ENCODE assay signal across 21 mouse cellular contexts in genomic region chr5:114949812-114950211, GRCm38 (mm10). TPM values are rescaled to one million over a fixed set of nuclear protein-coding genes. Genes with fewer than 3 reads are reported as not detected.
A peak's percentile ranks its signal among the peaks of the same experiment; 100 is the strongest.
DNase-seq lines count a peak whose midpoint lies in the region; ATAC-seq and TF ChIP-seq lines count a peak whose summit lies in the region.
"Had no signal": no experiment of that assay in that cellular context is flagged by ENCODE, and none has a peak within 500 bp of the region (broad histone marks: within the 10 kb centered on the region; RNA-seq: fewer than 3 reads in every experiment).

No protein-coding gene starts in this region.

- no peaks in the 10 kb centered on the region for H3K27me3 ChIP-seq in forebrain, postnatal 0 days (ENCODE audit: insufficient read depth, low read length)
- no peaks in the 10 kb centered on the region for H3K27me3 ChIP-seq in forebrain, embryonic 16.5 days (replicated peaks; ENCODE audit: control insufficient read depth, insufficient read depth, low read length)
- no peaks in the 10 kb centered on the region for H3K27me3 ChIP-seq in limb, embryonic 13.5 days
- H3K27me3 ChIP-seq in limb, embryonic 10.5 days (ENCODE audit: low read depth, poor library complexity, severe bottlenecking), result no peaks in the 10 kb centered on the region
- H3K27me3 ChIP-seq in neural tube, embryonic 13.5 days, result no peaks in the 10 kb centered on the region
- no peaks in the 10 kb centered on the region for H3K27me3 ChIP-seq in neural tube, embryonic 15.5 days (replicated peaks)
- H3K27me3 ChIP-seq in limb, embryonic 14.5 days (ENCODE audit: control insufficient read depth, insufficient read depth, low read length), result no peaks in the 10 kb centered on the region
- H3K27me3 ChIP-seq: forebrain, embryonic 15.5 days; heart, embryonic 15.5 days; hindbrain, embryonic 15.5 days; Patski had no signal

- WGBS in forebrain, postnatal 0 days, result 86% methylated on average over 9 of the region's 9 CpGs
- WGBS in forebrain, embryonic 16.5 days, result 83% methylated on average over 9 of the region's 9 CpGs
- 82% methylated on average over 9 of the region's 9 CpGs for WGBS in limb, embryonic 13.5 days
- 90% methylated on average over 9 of the region's 9 CpGs for WGBS in limb, embryonic 10.5 days
- 65% methylated on average over 9 of the region's 9 CpGs for WGBS in neural tube, embryonic 13.5 days
- WGBS in neural tube, embryonic 15.5 days, result 78% methylated on average over 9 of the region's 9 CpGs
- 84% methylated on average over 7 of the region's 9 CpGs for WGBS in limb, embryonic 14.5 days

- H3K36me3 ChIP-seq in forebrain, postnatal 0 days (ENCODE audit: insufficient read depth), result peaks cover 46% of the 10 kb centered on the region
- H3K36me3 ChIP-seq in forebrain, embryonic 16.5 days (ENCODE audit: control insufficient read depth, insufficient read depth), result peaks cover 20% of the 10 kb centered on the region
- H3K36me3 ChIP-seq in limb, embryonic 13.5 days, result peaks cover 47% of the 10 kb centered on the region
- peaks cover 56% of the 10 kb centered on the region for H3K36me3 ChIP-seq in limb, embryonic 10.5 days
- H3K36me3 ChIP-seq in neural tube, embryonic 13.5 days, result peaks cover 46% of the 10 kb centered on the region
- peaks cover 42% of the 10 kb centered on the region for H3K36me3 ChIP-seq in neural tube, embryonic 15.5 days
- peaks cover 51% of the 10 kb centered on the region for H3K36me3 ChIP-seq in limb, embryonic 14.5 days (ENCODE audit: control insufficient read depth, insufficient read depth, low read length)

- no peak overlapping the region for H3K4me3 ChIP-seq in forebrain, postnatal 0 days (ENCODE audit: low read depth, low read length)
- H3K4me3 ChIP-seq in forebrain, embryonic 16.5 days (replicated peaks; ENCODE audit: low read length), result no peak overlapping the region
- H3K4me3 ChIP-seq in limb, embryonic 13.5 days, result no peak overlapping the region
- no peak overlapping the region for H3K4me3 ChIP-seq in limb, embryonic 10.5 days
- H3K4me3 ChIP-seq in neural tube, embryonic 13.5 days, result no peak overlapping the region
- H3K4me3 ChIP-seq in neural tube, embryonic 15.5 days (replicated peaks), result no peak overlapping the region
- H3K4me3 ChIP-seq in limb, embryonic 14.5 days (replicated peaks; ENCODE audit: low read length), result no peak overlapping the region
- H3K4me3 ChIP-seq: forebrain, embryonic 15.5 days; heart, adult 2 months; heart, embryonic 15.5 days; hindbrain, embryonic 15.5 days had no signal

- 0 out of 2 replicates have a peak, but pooled peaks have one; percentile 10 for ATAC-seq in forebrain, postnatal 0 days
- ATAC-seq in forebrain, embryonic 16.5 days, result no peak
- ATAC-seq in limb, embryonic 13.5 days (ENCODE audit: low FRiP score, low read depth), result 0 out of 2 replicates have a peak, but pooled peaks have one; percentile 3
- no peak for ATAC-seq in neural tube, embryonic 13.5 days (ENCODE audit: low read depth)
- ATAC-seq in neural tube, embryonic 15.5 days (ENCODE audit: low FRiP score), result no peak
- ATAC-seq in limb, embryonic 14.5 days (ENCODE audit: low FRiP score, low read depth), result peak; percentile 7; the same call in 1 of the 2 replicates
- ATAC-seq: activated CD4-positive, CD25-positive, alpha-beta regulatory T cell, adult 4 months; forebrain, embryonic 15.5 days; Patski had no signal

- no peak for TF ChIP-seq CTCF in forebrain, postnatal 0 days (IDR thresholded peaks at IDR 0.05; ENCODE audit: low read depth)

- H3K27ac ChIP-seq in forebrain, postnatal 0 days (ENCODE audit: low read depth, low read length), result no peak overlapping the region
- H3K27ac ChIP-seq in forebrain, embryonic 16.5 days (ENCODE audit: low read length), result no peak overlapping the region
- no peak overlapping the region for H3K27ac ChIP-seq in limb, embryonic 13.5 days
- no peak overlapping the region for H3K27ac ChIP-seq in limb, embryonic 10.5 days
- peak overlapping the region; percentile 54 for H3K27ac ChIP-seq in neural tube, embryonic 13.5 days (replicated peaks)
- no peak overlapping the region for H3K27ac ChIP-seq in neural tube, embryonic 15.5 days (replicated peaks)
- no peak overlapping the region for H3K27ac ChIP-seq in limb, embryonic 14.5 days (replicated peaks; ENCODE audit: low read depth, low read length)
- H3K27ac ChIP-seq: forebrain, embryonic 15.5 days; heart, adult 2 months; heart, embryonic 15.5 days; hindbrain, embryonic 15.5 days had no signal

- H3K9ac ChIP-seq in forebrain, postnatal 0 days, result no peak overlapping the region
- no peak overlapping the region for H3K9ac ChIP-seq in forebrain, embryonic 16.5 days (replicated peaks; ENCODE audit: low read depth, low read length)
- no peak overlapping the region for H3K9ac ChIP-seq in limb, embryonic 13.5 days
- no peak overlapping the region for H3K9ac ChIP-seq in neural tube, embryonic 13.5 days
- H3K9ac ChIP-seq in neural tube, embryonic 15.5 days (replicated peaks), result no peak overlapping the region
- H3K9ac ChIP-seq in limb, embryonic 14.5 days (ENCODE audit: low read depth, low read length, severe bottlenecking), result no peak overlapping the region
- H3K9ac ChIP-seq: forebrain, embryonic 15.5 days; heart, embryonic 15.5 days; hindbrain, embryonic 15.5 days had no signal

- no peaks in the 10 kb centered on the region for H3K4me1 ChIP-seq in forebrain, postnatal 0 days (ENCODE audit: insufficient read depth)
- H3K4me1 ChIP-seq in forebrain, embryonic 16.5 days (replicated peaks; ENCODE audit: control insufficient read depth, insufficient read depth, low read length), result no peaks in the 10 kb centered on the region
- H3K4me1 ChIP-seq in limb, embryonic 13.5 days, result peaks cover 12% of the 10 kb centered on the region
- H3K4me1 ChIP-seq in limb, embryonic 10.5 days, result peaks cover 17% of the 10 kb centered on the region
- H3K4me1 ChIP-seq in neural tube, embryonic 13.5 days (replicated peaks), result peaks cover 30% of the 10 kb centered on the region
- peaks cover 13% of the 10 kb centered on the region; the same call in 1 of the 2 replicates for H3K4me1 ChIP-seq in neural tube, embryonic 15.5 days
- 0 out of 2 replicates have a peak, but pooled peaks cover 3% of the 10 kb centered on the region for H3K4me1 ChIP-seq in limb, embryonic 14.5 days (ENCODE audit: control insufficient read depth, insufficient read depth, low read length)
- H3K4me1 ChIP-seq: forebrain, embryonic 15.5 days had no signal

- TF ChIP-seq POLR2A in limb, embryonic 14.5 days (IDR thresholded peaks at IDR 0.05; ENCODE audit: borderline replicate concordance, extremely low read depth, insufficient read depth, insufficient read length), result no peak

- intact Hi-C loops in left cerebral cortex, postnatal 14 days (cut with DNase I), result no loop called here

- H3K9me3 ChIP-seq in forebrain, postnatal 0 days (ENCODE audit: low read length), result no peaks in the 10 kb centered on the region
- H3K9me3 ChIP-seq in forebrain, embryonic 16.5 days (ENCODE audit: control insufficient read depth, low read length), result no peaks in the 10 kb centered on the region
- no peaks in the 10 kb centered on the region for H3K9me3 ChIP-seq in limb, embryonic 13.5 days
- no peaks in the 10 kb centered on the region for H3K9me3 ChIP-seq in limb, embryonic 10.5 days (replicated peaks)
- H3K9me3 ChIP-seq in neural tube, embryonic 13.5 days, result no peaks in the 10 kb centered on the region
- no peaks in the 10 kb centered on the region for H3K9me3 ChIP-seq in neural tube, embryonic 15.5 days (replicated peaks)
- no peaks in the 10 kb centered on the region for H3K9me3 ChIP-seq in limb, embryonic 14.5 days (ENCODE audit: control insufficient read depth, low read length)
- H3K9me3 ChIP-seq: forebrain, embryonic 15.5 days; heart, embryonic 15.5 days; hindbrain, embryonic 15.5 days had no signal

- H3K4me2 ChIP-seq in forebrain, postnatal 0 days (ENCODE audit: low read depth), result no peak overlapping the region
- H3K4me2 ChIP-seq in forebrain, embryonic 16.5 days (ENCODE audit: low read length), result no peak overlapping the region
- H3K4me2 ChIP-seq in limb, embryonic 13.5 days (replicated peaks), result no peak overlapping the region
- H3K4me2 ChIP-seq in neural tube, embryonic 13.5 days, result no peak overlapping the region
- H3K4me2 ChIP-seq in neural tube, embryonic 15.5 days, result no peak overlapping the region
- H3K4me2 ChIP-seq in limb, embryonic 14.5 days (replicated peaks; ENCODE audit: low read depth, low read length, severe bottlenecking), result no peak overlapping the region
- H3K4me2 ChIP-seq: forebrain, embryonic 15.5 days; heart, embryonic 11.5 days; heart, embryonic 15.5 days; hindbrain, embryonic 15.5 days had no signal

- no peak for DNase-seq in forebrain, postnatal 0 days
- no peak for DNase-seq in limb, embryonic 10.5 days (ENCODE audit: low spot score)
- no peak for DNase-seq in limb, embryonic 14.5 days (ENCODE audit: low spot score)
- DNase-seq in left cerebral cortex, postnatal 14 days (ENCODE audit: low spot score in 2 of 2), result no peak
- DNase-seq: adrenal gland, postnatal 25 days; gastrocnemius, postnatal 14 days; heart, adult 2 months; heart, postnatal 14 days had no signal

RNA-seq across cellular contexts. Expression of gene 2210016L21Rik, which starts 7.9 kb away (rescaled TPM):
- 81.0 and 86.0 TPM in 2 replicates for total RNA-seq in forebrain, postnatal 0 days (2014; rRNA removed)
- polyA plus RNA-seq in forebrain, postnatal 0 days (2015; fragmentation: Nextera tagmentation; extraction: Ambion mirVana), result 167 and 170 TPM in 2 replicates
- 84.1 and 106 TPM in 2 replicates for polyA plus RNA-seq in forebrain, embryonic 16.5 days (2015; fragmentation: Nextera tagmentation; extraction: Ambion mirVana)
- polyA plus RNA-seq in limb, embryonic 13.5 days (2015; fragmentation: Nextera tagmentation; extraction: Ambion mirVana), result 73.3 and 73.9 TPM in 2 replicates
- polyA plus RNA-seq in limb, embryonic 10.5 days (2016; fragmentation: Nextera tagmentation; extraction: Ambion mirVana), result 42.3 and 48.6 TPM in 2 replicates
- 94.9 and 111 TPM in 2 replicates for polyA plus RNA-seq in neural tube, embryonic 13.5 days (2015; fragmentation: Nextera tagmentation; extraction: Ambion mirVana)
- polyA plus RNA-seq in neural tube, embryonic 15.5 days (2015; fragmentation: Nextera tagmentation; extraction: Ambion mirVana), result 138 and 147 TPM in 2 replicates
- polyA plus RNA-seq in limb, embryonic 14.5 days (2012; rRNA removed), result 34.1 and 41.3 TPM in 2 replicates
- 54.7 and 72.7 TPM in 2 replicates for polyA plus RNA-seq in limb, embryonic 14.5 days (2014; fragmentation: Nextera tagmentation; extraction: Ambion mirVana)
- total RNA-seq in left cerebral cortex, postnatal 14 days (2021), result 100 to 1,000 TPM; 210 to 248 TPM

RNA-seq across cellular contexts. Expression of gene Hnf1a, which starts 21.1 kb away (rescaled TPM):
- total RNA-seq in forebrain, postnatal 0 days (2014; rRNA removed), result not detected in 2 replicates
- not detected in 2 replicates for polyA plus RNA-seq in forebrain, postnatal 0 days (2015; fragmentation: Nextera tagmentation; extraction: Ambion mirVana)
- 0.06 TPM in 1 of 2 replicates, not detected in the other for polyA plus RNA-seq in forebrain, embryonic 16.5 days (2015; fragmentation: Nextera tagmentation; extraction: Ambion mirVana)
- 0.05 TPM in 1 of 2 replicates, not detected in the other for polyA plus RNA-seq in limb, embryonic 13.5 days (2015; fragmentation: Nextera tagmentation; extraction: Ambion mirVana)
- polyA plus RNA-seq in limb, embryonic 10.5 days (2016; fragmentation: Nextera tagmentation; extraction: Ambion mirVana), result 0.09 and 0.11 TPM in 2 replicates
- 0.10 TPM in 1 of 2 replicates, not detected in the other for polyA plus RNA-seq in neural tube, embryonic 13.5 days (2015; fragmentation: Nextera tagmentation; extraction: Ambion mirVana)
- 0.05 and 1.6 TPM in 2 replicates for polyA plus RNA-seq in neural tube, embryonic 15.5 days (2015; fragmentation: Nextera tagmentation; extraction: Ambion mirVana)
- polyA plus RNA-seq in limb, embryonic 14.5 days (2012; rRNA removed), result 0.03 and 0.08 TPM in 2 replicates
- polyA plus RNA-seq in limb, embryonic 14.5 days (2014; fragmentation: Nextera tagmentation; extraction: Ambion mirVana), result 0.06 TPM in 1 of 2 replicates, not detected in the other
- total RNA-seq in left cerebral cortex, postnatal 14 days (2021), result not detected
- total RNA-seq: adrenal gland, adult 18-20 months; adrenal gland, postnatal 25 days; gastrocnemius, adult 18-20 months; gastrocnemius, postnatal 14 days; heart, adult 2 months had no signal
- polyA plus RNA-seq: forebrain, embryonic 11.5 days; forebrain, embryonic 15.5 days; heart, adult 2 months; heart, embryonic 11.5 days had no signal

RNA-seq across cellular contexts. Expression of gene Oasl1, which starts 26.8 kb away (rescaled TPM):
- 0.54 and 1.7 TPM in 2 replicates for total RNA-seq in forebrain, postnatal 0 days (2014; rRNA removed)
- polyA plus RNA-seq in forebrain, postnatal 0 days (2015; fragmentation: Nextera tagmentation; extraction: Ambion mirVana), result 0.38 and 0.73 TPM in 2 replicates
- polyA plus RNA-seq in forebrain, embryonic 16.5 days (2015; fragmentation: Nextera tagmentation; extraction: Ambion mirVana), result 0.39 and 0.41 TPM in 2 replicates
- 0.49 and 0.62 TPM in 2 replicates for polyA plus RNA-seq in limb, embryonic 13.5 days (2015; fragmentation: Nextera tagmentation; extraction: Ambion mirVana)
- 0.09 and 0.24 TPM in 2 replicates for polyA plus RNA-seq in limb, embryonic 10.5 days (2016; fragmentation: Nextera tagmentation; extraction: Ambion mirVana)
- polyA plus RNA-seq in neural tube, embryonic 13.5 days (2015; fragmentation: Nextera tagmentation; extraction: Ambion mirVana), result 0.50 and 0.66 TPM in 2 replicates
- 0.79 and 1.2 TPM in 2 replicates for polyA plus RNA-seq in neural tube, embryonic 15.5 days (2015; fragmentation: Nextera tagmentation; extraction: Ambion mirVana)
- polyA plus RNA-seq in limb, embryonic 14.5 days (2012; rRNA removed), result 0.59 and 1.2 TPM in 2 replicates
- polyA plus RNA-seq in limb, embryonic 14.5 days (2014; fragmentation: Nextera tagmentation; extraction: Ambion mirVana), result 0.36 and 0.39 TPM in 2 replicates
- not detected for total RNA-seq in left cerebral cortex, postnatal 14 days (2021)
- total RNA-seq: gastrocnemius, postnatal 14 days had no signal

RNA-seq across cellular contexts. Expression of gene Oasl2, which starts 53.1 kb away (rescaled TPM):
- 4.2 and 7.0 TPM in 2 replicates for total RNA-seq in forebrain, postnatal 0 days (2014; rRNA removed)
- 4.2 and 4.8 TPM in 2 replicates for polyA plus RNA-seq in forebrain, postnatal 0 days (2015; fragmentation: Nextera tagmentation; extraction: Ambion mirVana)
- 2.8 and 3.5 TPM in 2 replicates for polyA plus RNA-seq in forebrain, embryonic 16.5 days (2015; fragmentation: Nextera tagmentation; extraction: Ambion mirVana)
- polyA plus RNA-seq in limb, embryonic 13.5 days (2015; fragmentation: Nextera tagmentation; extraction: Ambion mirVana), result 1.3 and 2.3 TPM in 2 replicates
- 1.5 and 2.0 TPM in 2 replicates for polyA plus RNA-seq in limb, embryonic 10.5 days (2016; fragmentation: Nextera tagmentation; extraction: Ambion mirVana)
- polyA plus RNA-seq in neural tube, embryonic 13.5 days (2015; fragmentation: Nextera tagmentation; extraction: Ambion mirVana), result 3.3 and 5.1 TPM in 2 replicates
- polyA plus RNA-seq in neural tube, embryonic 15.5 days (2015; fragmentation: Nextera tagmentation; extraction: Ambion mirVana), result 4.2 and 22.0 TPM in 2 replicates
- polyA plus RNA-seq in limb, embryonic 14.5 days (2012; rRNA removed), result 1.6 and 2.0 TPM in 2 replicates
- 1.7 and 1.9 TPM in 2 replicates for polyA plus RNA-seq in limb, embryonic 14.5 days (2014; fragmentation: Nextera tagmentation; extraction: Ambion mirVana)
- total RNA-seq in left cerebral cortex, postnatal 14 days (2021), result 1 to 10 TPM in 1 of 2 experiments, under 1 TPM in 1; 0.57 to 1.8 TPM

Comparison
In these comparisons a context has a peak if more than half of its experiments do, and no peak if none do; other contexts are left out.
1. ATAC-seq: peak in forebrain, postnatal 0 days (single experiment), limb, embryonic 13.5 days (single experiment) and limb, embryonic 14.5 days (single experiment); none in forebrain, embryonic 16.5 days (single experiment), neural tube, embryonic 13.5 days (single experiment) and neural tube, embryonic 15.5 days (single experiment).